Mouse (Mus musculus) liver, embryonic 14.5 days (tissue): ENCODE data around the gene Cx3cr1.

Experiments used
- CTCF ChIP-seq: IDR thresholded peaks from 2 replicates; pipeline ENCODE4 v1.5.1; 2016; ENCODE audit warnings: antibody characterized with exemption, low read depth, control low read depth
- EP300 ChIP-seq: IDR thresholded peaks from 2 replicates; pipeline ENCODE4 v1.6.1; 2016; ENCODE audit warnings: antibody characterized with exemption, low read depth

DNA sequence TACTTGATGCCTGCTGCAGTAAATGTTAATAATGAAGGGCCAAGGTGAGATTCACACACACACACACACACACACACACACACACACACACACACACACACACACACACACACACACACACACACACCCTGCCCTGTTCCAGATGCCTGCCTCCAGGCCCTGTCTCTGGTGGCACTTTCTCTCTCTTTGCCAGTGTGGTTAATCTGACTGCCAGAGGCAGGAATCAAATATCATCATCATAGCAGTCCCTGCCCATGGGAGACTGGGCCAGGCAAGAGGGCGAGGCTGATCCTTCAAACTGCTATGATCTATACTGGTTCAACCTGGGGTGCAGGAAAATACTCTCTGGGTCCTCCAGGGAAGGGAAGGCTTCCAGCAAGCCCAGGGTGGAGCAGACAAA is 149.8 kb downstream of the Cx3cr1 start:
- no peak for TF ChIP-seq CTCF
- TF ChIP-seq EP300: no peak
